Mouse (Mus musculus): ENCODE measurements around the gene Kmt5a.
"Not testable (repeated sequence)": the region's sequence is repeated elsewhere in the genome, so short reads cannot be mapped to it uniquely, and the experiment has no call there.

Gene Kmt5a

DNA sequence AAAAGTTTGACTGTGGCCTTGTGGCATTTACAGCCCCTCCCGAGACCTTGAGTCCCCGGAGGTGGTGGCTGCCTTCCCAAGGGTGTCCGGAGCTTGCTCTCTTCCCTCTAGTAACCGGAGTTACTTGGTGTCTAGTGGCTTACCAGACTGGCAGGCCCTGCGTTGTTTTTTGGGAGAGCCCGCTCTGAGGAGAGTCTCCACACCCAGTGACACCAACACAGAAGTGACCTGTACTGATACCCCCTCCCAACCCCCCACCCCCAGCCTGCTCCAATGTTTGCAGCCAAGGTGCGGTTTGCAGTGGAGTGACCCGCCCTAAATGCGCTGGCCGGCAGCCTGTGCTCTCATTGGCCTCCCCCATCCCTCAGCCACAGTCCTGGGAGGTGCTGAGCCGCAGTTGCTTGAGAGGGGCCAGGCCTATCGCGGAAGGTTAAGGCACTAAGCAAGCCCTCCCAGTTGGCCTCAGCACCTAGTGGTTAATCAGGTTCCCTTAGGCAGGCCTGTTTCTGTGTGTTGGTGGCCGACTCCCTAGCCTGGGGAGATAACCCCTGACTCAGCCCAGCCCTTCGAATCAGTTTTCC lies 6.7 kb downstream of the Kmt5a start:
- no peak for DNase-seq (ENCODE audit: low spot score)

DNA sequence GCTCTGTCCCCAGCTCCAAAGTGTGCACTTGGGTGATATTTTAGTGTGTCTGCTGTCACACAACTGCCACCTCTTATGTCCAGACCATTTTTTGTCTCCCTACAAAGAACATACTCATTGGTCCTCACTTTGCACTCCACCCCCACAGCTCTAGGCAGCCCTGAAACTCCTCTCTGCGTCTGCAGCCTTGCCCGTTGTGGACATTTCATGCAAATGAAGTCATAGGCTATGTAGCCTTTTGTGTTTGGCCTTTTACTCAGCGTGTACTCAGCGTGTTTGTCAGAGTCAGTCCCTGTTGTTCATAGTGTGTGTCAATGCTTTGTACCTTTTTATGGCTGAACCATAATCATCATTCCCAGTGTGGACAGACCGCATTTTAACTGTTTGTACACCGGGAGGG lies 9.8 kb downstream of the Kmt5a start:
- DNase-seq (ENCODE audit: low spot score): no peak

DNA sequence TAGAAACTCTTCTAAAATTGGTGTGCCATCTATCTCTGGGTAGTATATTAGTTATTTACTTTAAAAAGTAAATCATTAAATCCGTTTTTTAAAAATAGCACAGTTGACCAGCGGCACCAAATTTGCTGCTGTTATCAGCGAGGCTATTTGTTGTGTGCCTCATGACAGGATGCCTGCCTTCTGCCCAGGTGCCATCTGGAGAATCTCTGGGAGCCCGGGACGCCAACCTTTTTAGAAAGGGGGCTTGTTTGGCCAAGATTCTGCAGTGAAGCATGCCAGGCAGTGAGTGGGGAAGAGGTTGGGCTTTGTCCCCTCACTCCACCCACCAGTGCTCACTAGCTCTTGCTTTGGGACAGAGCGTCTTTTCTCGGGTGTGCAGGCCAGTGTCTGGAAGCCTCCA lies 10.3 kb downstream of the Kmt5a start:
- no peak for DNase-seq (ENCODE audit: low spot score)

DNA sequence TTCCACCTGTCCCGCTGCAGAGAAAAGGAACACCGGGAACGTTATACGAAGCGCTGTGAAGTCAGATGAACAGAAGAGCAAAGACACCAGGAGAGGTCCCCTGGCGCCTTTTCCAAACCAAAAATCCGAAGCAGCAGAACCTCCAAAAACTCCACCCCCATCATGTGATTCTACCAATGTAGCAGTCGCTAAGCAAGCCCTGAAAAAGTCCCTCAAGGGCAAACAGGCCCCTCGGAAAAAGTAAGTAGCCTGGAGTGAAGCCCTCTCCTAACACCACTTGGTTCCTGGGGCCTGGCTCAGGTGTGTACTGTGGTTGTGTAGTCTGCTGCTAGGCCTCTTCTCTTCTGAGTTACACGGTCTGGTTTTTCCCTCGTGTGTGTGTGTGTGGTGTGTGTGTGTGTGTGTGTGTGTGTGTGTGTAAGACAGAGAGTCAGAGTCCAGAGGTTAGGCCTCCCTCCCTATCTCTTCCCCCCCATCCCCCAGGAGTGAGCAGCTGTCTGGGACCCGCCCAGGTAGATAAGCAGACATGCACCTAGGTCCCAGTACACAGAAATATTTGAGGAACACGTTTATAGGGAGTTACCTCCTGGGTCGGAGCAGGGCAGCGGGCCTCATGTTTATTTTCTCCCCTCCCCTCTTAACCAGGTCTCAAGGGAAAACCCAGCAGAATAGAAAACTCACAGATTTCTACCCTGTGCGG lies 11.1 kb downstream of the Kmt5a start:
- DNase-seq (ENCODE audit: low spot score): no peak

DNA sequence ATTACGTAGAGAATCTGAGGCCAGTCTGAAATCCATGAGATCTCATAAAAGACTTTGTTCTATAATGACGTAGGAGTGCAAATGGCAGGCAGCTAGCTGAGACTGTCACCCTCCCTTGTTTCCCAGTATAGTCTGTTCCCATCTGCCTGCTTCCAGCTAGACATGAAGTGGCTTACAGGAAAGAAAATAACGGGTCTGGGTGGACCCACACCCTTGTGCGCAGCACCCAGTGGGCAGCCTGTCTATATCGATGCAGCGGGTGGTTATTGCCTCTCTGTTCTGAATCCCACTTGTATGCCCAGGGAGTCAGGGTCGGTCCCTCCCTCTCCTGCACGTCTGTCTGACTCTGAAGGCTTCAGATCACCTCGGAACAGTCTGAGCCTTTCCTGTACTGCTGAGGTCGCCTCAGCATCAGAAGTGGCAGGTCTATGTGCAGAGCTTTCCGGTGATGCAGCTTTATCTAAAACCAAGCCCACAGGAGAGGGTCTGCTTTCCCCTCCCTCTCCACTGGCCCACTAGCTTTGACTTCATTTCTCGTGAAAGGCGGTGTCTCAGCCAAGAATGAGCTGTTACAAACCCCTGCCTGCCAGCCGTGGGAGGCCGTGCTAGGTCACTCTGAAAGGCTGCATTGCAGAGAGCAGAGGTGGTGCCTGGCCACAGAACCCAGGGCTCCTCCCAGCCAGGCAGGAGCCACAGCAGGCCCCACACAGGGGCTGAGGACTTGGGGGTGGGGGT lies 12.9 kb downstream of the Kmt5a start:
- DNase-seq (ENCODE audit: low spot score): no peak

DNA sequence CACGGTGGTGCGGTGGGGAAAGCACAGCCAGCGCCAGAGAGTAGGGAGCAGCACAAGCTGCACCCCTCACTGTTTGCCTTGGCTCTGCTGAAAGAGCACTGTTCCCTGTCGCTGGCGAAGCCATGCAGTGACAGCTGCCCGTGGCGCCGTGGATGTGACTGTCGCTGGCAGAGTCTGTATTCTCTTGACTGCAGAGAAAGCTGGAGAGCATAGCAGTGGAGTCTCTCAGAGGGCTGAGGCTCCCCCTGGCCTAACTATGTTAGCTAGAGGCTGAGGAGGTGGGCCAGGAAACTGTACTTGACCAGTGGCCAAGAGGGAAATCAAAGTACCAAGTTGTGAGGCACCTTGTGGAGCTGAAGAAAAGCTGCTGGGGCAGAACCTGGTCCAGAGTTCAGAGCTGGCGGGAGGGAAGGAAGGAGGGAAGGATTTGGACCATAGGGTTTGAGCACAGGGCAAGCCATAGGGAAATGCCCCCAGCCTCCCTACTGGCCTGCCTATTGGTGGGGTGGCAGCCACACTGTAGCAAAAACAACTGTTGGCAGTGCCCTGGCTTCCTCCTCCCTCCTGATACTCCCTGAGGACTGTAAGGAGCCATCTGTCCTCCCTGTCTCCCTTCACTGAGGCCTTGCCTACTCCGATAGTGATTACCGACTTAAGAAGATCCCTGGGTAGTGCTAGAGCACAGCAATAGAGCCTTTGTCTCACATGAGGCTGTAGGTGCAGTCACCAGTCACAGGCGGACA lies 13.8 kb downstream of the Kmt5a start:
- no peak for DNase-seq (ENCODE audit: low spot score)

DNA sequence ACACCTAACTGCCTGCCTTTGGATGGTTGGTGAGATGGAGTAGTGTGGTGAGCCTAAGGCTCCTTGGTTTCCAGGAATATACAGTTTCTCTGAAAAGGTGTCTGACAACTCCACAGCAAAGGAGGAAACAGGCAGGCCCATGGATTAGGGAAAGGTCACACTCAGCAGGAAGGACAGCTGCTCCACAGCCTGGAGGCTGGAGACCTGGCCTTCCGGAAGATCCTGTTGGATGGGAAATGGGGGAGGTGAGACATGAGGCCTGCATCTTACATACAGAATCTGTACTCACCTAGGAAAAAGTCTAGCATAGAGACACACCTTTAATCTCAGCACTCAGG lies 14.3 kb downstream of the Kmt5a start:
- DNase-seq (ENCODE audit: low spot score): no peak

DNA sequence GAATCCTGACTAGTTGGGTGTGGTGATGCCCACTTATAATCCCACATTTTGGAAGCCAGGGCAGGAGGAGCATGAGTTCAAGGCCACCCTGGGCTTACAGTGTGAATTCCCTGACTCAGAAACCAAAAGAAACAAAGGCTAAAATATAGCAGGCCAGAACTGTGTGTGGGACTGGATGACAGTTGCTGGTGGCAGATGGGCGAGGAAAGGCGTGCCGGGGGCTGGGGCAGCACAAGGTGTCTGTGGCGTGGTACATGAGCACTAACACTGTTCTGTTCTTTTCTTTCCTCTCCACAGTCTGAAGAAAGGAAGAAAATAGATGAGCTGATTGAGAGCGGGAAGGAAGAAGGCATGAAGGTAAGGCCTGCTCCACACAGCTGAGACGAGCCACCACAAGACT lies 17.0 kb downstream of the Kmt5a start:
- DNase-seq (ENCODE audit: low spot score): no peak

DNA sequence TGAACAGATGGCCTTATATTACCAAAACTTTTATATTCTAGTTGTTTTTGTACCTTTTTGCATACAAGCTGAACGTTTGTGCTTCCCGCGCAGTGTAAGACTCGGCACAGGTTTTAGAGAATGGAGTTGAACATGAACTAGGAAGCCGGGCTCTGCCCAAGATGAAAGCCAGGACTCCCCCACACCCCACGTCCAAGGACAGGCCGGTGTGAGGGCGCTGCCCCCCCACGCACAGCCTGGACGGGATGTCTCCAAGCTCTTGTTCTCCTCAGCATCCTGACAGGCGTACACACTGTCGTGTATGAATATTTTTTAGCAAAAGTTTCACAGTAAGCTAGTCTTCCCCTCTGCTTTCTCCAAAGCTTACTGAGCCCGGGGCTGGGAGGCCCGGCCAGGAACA lies 21.2 kb downstream of the Kmt5a start:
- not testable (repeated sequence) for DNase-seq (ENCODE audit: low spot score)

DNA sequence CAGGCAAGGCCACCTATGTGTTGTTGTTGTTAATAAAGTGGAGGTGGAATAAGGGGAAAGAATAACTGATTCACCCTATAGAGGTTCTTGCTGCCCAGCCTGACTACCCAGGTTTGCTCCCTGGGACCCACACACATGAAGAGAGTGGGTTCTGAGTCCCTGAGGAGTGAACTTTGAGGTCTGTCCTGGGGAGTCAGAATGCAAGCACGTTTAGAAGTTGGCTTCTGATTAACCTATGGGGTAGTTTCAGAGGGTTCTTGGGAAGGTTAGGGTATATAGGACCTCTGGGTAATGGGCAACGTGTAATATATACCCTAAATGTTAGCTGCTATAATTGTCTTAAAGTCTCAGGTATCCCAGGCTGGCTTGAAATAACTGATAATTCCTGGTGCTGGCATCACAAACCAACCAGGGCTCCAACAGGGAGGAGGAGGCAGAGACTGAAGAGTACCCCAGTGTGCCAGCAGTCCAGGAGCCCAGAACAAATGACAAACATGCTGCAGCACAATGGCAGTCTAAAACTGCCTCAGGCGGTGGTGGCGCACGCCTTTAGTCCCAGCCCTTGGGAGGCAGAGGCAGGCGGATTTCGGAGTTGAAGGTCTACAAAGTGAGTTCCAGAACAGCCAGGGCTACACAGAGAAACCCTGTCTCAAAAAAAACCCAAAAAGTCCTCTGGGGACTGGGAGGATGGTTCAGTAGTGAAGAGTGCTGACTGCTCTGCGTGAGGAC lies 22.7 kb downstream of the Kmt5a start:
- no peak for DNase-seq (ENCODE audit: low spot score)

DNA sequence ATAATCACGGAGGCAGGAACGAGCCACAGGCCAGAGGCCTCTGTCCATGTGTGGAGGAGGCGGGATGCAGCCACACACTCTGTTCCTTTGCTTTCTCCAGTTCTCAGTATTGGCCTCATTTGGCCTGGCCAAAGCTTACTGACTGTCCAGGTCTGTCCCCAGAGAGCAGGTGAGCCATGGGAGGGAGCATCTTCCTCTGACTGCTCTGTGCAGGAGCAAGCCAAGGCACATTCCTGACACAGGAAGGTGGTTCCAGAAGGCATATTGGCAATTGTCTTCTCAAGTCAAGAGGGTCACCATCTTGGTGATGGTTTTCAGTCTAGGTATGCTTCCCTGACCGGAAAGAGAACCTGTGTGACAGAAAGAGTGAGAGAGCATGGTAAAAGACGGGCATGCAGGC lies 23.7 kb downstream of the Kmt5a start:
- no peak for DNase-seq (ENCODE audit: low spot score)

DNA sequence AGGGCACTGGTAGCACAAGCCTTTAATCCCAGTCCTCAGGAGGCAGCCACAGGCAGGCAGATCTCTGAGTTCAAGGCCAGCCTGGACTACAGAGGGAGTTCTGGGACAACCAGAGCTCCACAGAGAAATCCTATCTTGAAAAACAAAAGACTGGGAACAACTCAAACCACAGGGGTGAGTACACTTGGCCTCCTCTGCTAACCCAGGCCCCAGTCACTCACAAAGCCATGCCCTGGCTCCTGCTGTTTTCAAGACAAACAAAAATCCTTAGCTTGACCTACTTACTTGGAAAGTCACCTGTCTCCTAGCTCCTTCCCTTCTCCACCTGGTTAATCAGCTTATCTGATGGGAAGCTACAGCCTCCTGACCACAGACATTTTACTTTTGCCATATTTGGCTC lies 25.2 kb downstream of the Kmt5a start:
- DNase-seq (ENCODE audit: low spot score): no peak

DNA sequence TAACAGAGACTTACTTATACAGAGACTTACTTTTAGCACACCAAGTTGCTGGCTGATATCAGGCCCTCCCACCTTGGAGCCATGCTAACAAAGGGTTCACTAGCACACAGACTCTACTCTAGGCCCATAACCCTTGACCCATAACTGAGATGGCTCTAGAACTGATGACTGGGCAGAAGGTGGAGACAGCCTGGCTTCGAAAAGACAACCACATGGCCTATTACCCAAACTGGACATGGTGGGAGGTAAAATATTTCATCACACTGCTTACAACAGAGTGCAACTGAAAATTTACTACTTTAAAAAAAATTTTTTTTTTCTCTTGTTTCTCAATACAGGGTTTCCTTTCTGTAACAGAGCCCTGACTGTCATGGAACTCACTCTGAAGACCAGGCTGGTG lies 28.0 kb downstream of the Kmt5a start:
- no peak for DNase-seq (ENCODE audit: low spot score)

DNA sequence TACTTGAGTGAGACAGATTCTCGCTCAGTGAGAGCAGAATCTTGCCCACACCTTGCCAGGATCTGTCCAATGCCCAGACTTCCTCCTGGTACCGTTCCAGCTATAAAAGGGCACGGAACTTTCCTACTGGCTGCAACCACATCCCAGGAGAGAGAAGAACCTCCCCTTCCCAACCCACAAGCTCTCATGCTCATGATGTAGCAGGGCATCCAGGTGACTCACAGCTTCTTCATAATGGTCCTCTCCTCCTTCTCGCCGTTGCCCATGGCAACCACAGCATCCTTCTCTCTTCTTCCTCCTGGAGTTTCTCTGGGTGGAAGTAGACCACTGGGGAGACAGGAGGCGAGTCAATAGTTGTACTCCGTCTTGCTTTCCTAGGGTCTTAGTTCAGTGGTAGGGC lies 28.6 kb downstream of the Kmt5a start:
- no peak for DNase-seq (ENCODE audit: low spot score)

DNA sequence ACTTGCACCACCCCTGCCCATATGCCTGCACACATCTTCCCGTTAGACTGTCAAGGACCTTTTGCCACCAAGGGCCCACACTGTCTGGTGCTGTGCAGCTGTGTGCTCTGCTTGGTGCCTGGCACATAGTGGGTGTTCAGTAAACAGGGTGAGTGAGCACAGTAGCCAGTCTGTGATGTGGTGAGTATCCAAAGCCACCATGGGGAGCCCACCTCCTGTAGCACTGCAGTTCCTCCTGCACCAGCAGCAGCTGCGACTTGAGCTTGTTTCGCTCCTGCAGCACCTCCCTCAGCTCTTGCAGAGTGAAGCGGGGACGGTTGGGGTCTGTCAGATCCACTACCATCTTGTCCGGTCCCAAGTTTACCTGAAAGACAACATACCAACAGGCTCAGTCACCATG lies 29.8 kb downstream of the Kmt5a start:
- no peak for DNase-seq (ENCODE audit: low spot score)

DNA sequence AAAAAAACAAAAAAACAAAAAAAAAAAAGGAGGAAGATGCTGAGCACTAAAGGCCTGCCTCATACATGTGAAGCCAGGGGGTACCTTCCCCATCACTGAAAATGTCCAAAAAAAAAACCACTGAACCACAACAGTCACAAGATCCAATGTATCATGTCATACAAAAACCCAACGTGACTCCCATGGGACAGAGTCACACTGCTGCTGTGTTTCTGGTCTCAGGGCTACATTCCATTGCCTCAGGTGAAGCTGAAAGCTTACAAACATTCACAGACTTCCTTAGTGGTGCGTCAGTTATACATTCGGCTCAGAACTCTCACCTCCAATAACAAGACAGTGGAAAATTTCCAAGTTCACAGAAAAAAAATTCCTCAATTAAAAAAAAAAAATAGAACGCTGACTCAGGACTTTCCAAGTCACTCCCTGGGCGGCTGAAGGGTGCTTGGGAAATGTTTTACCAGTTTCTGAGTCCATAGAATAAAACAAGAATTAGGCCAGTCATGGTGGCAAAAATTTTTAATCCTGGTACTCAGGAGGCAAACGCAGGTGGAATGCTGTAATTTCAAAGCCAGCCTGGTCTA lies 31.0 kb downstream of the Kmt5a start:
- DNase-seq (ENCODE audit: low spot score): no peak

DNA sequence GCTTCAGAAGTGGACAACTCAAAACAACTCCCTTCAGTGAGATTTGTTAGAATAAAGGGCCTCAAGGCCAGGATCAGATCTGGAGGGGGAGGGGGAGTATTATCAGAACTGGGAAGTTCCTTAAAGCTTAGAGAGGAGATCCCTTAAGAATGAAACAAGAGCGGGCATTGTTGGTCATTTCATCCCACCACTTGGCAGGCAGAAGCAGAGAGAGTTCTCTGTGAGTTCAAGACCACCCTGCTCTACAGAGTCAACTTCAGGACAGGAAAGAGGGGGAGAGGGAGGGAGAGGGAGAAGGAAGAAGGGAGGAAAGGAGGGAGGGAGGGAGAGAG lies 39.1 kb downstream of the Kmt5a start:
- DNase-seq (ENCODE audit: low spot score): no peak

DNA sequence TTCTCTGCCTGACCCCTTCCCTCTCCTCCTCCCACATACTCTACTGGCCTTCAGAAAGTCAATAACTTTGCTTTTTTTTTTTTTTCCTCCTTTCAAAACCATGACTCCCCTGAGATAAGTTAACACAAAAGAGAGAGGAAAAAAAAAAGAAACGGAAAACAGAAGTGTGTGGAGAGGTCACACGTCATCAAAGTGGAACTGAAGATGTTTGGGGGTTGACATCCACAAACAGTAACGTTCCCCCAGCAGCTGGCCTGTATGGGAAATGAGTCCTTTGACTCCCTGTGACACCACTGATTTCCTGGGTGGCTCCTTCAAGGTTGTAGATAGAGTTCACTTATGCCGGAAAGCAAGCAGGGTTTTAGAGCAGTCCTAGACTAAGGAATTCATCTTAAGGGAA lies 40.4 kb downstream of the Kmt5a start:
- no peak for DNase-seq (ENCODE audit: low spot score)

DNA sequence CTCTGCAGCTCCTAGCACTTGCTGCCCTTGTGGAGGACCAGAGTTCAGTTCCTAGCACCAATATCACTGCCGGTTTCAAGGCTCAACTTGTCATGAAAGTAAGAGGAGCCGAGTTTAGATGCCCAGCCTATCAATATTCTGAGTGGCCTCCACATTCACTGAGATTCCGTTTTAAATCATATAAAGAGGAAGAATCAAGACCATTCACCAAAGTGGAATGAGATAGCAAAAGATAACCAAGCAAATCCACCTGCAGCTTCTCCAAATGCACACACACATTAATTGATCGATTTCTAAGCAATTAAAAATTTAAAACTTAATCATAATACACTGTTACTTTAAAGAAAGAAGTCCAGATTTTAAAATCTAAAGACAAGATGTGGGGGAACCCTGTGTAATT lies 42.0 kb downstream of the Kmt5a start:
- no peak for DNase-seq (ENCODE audit: low spot score)

DNA sequence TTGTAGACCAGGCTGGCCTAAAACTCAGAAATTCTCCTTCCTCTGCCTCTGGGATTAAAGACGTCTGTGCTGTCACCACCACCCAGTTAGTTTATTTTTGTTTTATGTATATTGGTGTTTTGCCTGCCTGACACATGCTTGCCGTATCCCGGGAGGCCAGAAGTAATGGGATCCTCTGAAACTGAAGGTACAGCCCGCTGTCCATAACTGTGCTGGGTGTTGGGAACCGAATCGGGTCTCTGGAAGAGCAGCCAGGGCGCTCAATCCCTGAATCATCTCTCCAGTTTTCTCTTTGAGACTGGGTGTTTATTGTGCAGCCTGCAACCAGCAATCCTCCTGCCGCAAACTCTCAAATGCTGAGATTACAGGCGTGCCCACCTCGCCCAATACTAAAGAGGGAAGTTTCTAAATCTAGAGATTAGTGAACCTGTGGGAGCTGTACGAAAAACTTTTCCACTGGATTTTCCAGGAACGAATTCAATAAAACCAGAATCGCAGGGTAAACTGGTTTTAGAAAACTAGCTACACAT lies 42.8 kb downstream of the Kmt5a start:
- DNase-seq (ENCODE audit: low spot score): no peak

DNA sequence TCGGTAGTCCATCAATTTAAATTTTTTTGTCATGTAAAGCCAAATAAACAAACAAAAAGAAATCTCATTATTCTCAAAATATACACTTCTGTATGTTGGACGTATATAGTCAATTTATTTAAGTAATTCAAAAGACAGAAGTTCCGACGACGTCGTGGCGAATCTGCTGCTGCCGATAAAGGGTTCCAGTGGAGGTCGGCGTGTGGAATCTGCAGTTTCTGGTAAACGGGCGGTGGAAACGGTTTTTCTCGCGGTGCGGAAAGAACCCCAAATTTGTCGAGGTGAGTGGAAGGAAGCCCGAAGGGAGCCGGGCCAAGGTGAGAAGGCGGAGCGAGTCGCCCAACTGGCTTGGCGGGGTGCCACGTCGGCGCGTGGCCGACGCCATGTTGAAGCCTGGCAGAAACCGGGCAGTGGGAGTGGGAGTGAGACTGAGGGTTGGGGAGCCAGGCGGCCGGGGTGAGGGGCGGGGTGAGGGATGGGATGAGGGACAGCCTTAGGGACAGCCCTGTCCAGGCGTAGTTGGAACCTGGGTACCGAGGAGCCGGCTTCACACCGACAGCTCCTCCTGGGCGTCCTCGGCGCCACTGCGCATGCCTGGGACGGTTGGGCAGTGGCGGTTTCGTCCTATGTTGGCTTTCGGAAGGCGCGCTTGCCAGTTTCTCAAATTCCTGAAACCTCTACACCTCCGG lies 43.4 kb downstream of the Kmt5a start, which contains the start of gene Snrnp35:
Gene Snrnp35, plus strand, starts transcription at position 169 of the 689 bp plus-strand sequence.
- peak; percentile 72 for DNase-seq (ENCODE audit: low spot score)
